Mouse (Mus musculus) liver, embryonic 15.5 days (tissue): Measurements from ENCODE around the gene Ddx41. TPM values are rescaled to one million over a fixed set of nuclear protein-coding genes. Genes with fewer than 3 reads are reported as not detected.

Source experiments
- ATAC-seq: fragments of 200-750 bp; cut with Nextera tagmentation; 2 replicates; pipeline ENCODE4 v1.8.0; 2017; ENCODE audit warnings: moderate number of reproducible peaks, mild to moderate bottlenecking, moderate library complexity; ENCODE audit not compliant: insufficient read depth
- H3K27ac ChIP-seq: fragments of 300-500 bp; sonication (generic); replicated peaks from 2 replicates; pipeline ENCODE4 v1.5.1; 2015; ENCODE audit warnings: mild to moderate bottlenecking, inconsistent platforms
- H3K27me3 ChIP-seq: fragments of 300-500 bp; sonication (generic); 2 replicates; pipeline ENCODE4 v1.6.1; 2015; ENCODE audit warnings: mild to moderate bottlenecking, inconsistent platforms
- H3K36me3 ChIP-seq: fragments of 300-500 bp; sonication (generic); replicated peaks from 2 replicates; pipeline ENCODE4 v1.6.1; 2015; ENCODE audit warnings: moderate library complexity, mild to moderate bottlenecking, inconsistent platforms
- H3K4me1 ChIP-seq: fragments of 300-500 bp; sonication (generic); replicated peaks from 2 replicates; pipeline ENCODE4 v1.6.1; 2015; ENCODE audit warnings: inconsistent platforms
- H3K4me2 ChIP-seq: fragments of 300-500 bp; sonication (generic); 2 replicates; pipeline ENCODE4 v1.6.1; 2015; ENCODE audit warnings: moderate library complexity, mild to moderate bottlenecking, inconsistent platforms
- H3K4me3 ChIP-seq: fragments of 300-500 bp; sonication (generic); replicated peaks from 2 replicates; pipeline ENCODE4 v1.5.1; 2015; ENCODE audit warnings: mild to moderate bottlenecking, inconsistent platforms
- H3K9ac ChIP-seq: fragments of 300-500 bp; sonication (generic); 2 replicates; pipeline ENCODE4 v1.6.1; 2015; ENCODE audit warnings: moderate library complexity, mild to moderate bottlenecking, inconsistent platforms
- H3K9me3 ChIP-seq: fragments of 300-500 bp; sonication (generic); replicated peaks from 2 replicates; pipeline ENCODE4 v1.6.1; 2016; ENCODE audit warnings: inconsistent platforms
- WGBS: fragments of 180-500 bp; shearing (Covaris S2); methylation state at CpG from one replicate; pipeline ENCODE4 v1.1.7; 2015; ENCODE audit warnings: mixed read lengths; ENCODE audit not compliant: insufficient replicate concordance; 5-methylcytosine and 5-hydroxymethylcytosine counted together
- polyA plus RNA-seq: library from polyadenylated mRNA; unstranded; fragments of >200 nt; fragmentation: Nextera tagmentation; extraction: Ambion mirVana; gene quantifications from 2 replicates; pipeline ENCODE4 v1.2.1, GENCODE M21; 2015

Gene Ddx41
- polyA plus RNA-seq, 1 experiment from 2014 or later: 23.6 TPM

DNA sequence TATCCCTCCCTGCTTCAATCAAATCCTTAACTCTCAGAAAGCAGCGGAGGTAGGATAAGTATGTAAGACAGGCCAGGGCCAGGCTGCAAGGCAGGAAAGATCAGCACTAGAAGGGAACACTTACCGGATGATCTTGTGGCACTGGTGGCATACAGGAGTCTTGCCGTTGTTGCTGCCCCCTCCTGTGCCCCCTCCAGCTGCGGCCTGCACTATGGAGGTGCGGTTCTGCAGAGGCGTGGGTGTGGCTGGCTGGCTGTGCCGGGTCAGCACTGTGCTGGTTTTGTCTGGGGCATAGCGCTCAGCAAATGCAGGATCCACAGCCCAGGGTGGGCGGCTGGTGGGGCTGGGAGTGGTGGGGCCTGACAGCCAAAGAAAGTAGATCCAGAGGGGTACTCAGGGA is 30.6 kb downstream of the Ddx41 start:
- no peaks in the 10 kb centered on the region for H3K9me3 ChIP-seq
- ATAC-seq: no peak
- H3K27me3 ChIP-seq: no peaks in the 10 kb centered on the region
- H3K4me1 ChIP-seq: peaks cover 13% of the 10 kb centered on the region
- no peak overlapping the region for H3K27ac ChIP-seq
- H3K36me3 ChIP-seq: peaks cover 69% of the 10 kb centered on the region
- no peak overlapping the region for H3K4me3 ChIP-seq
- H3K4me2 ChIP-seq: no peak overlapping the region
- no peak overlapping the region for H3K9ac ChIP-seq
- WGBS: 79% methylated on average over 9 of the region's 9 CpGs

DNA sequence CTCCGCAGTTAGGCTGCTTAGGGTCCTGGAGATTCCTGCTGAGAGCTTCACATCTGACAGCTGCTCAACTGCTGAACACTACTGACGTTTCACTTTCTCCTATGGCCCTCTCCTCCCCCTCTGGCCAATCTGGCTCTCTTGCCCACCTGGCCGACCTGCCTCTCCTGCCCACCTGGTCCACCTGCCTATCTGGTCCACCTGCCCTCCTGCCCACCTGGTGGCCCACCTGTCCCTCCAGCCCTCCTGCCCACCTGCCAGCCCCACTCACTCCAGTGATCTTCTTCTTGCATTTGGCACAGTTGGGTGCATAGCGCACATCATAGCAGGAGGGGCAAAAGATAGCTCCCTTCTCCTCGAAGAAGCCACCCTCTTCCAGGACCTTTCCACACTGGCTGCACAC is 32.1 kb downstream of the Ddx41 start:
- H3K4me3 ChIP-seq: no peak overlapping the region
- H3K4me1 ChIP-seq: 0 out of 2 replicates have a peak, but pooled peaks cover 2% of the 10 kb centered on the region
- 72% methylated on average over 5 of the region's 5 CpGs for WGBS
- no peaks in the 10 kb centered on the region for H3K27me3 ChIP-seq
- no peak overlapping the region for H3K9ac ChIP-seq
- H3K9me3 ChIP-seq: no peaks in the 10 kb centered on the region
- H3K27ac ChIP-seq: no peak overlapping the region
- peaks cover 66% of the 10 kb centered on the region for H3K36me3 ChIP-seq
- no peak for ATAC-seq
- no peak overlapping the region for H3K4me2 ChIP-seq

DNA sequence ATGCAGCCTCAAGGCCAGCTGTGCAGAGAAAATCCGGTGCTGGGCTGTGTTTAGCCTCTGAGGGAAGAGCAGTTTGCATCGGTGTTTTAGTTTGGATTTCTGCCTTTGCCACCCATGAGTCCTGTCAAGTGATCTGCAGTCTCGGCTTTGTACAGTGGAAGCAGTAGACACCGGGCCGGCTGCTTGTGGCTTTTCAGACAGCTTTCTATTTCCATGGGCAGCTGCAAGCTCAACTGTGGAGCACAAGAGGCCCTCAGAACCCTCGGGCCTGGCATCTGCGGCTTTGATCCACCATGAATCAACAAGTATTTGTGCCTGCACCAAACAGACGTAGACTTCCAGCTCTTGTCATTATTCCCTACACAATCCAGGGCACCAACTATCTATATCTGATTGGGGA is 34.1 kb downstream of the Ddx41 start:
- no peak for ATAC-seq
- Histone ChIP-seq H3K4me1 (no peaks in the 10 kb centered on the region), H3K36me3 (peaks cover 55% of the 10 kb centered on the region), H3K4me2 (no peak overlapping the region), H3K27me3 (no peaks in the 10 kb centered on the region), H3K4me3 (no peak overlapping the region), H3K9ac (no peak overlapping the region), H3K27ac (no peak overlapping the region), H3K9me3 (no peaks in the 10 kb centered on the region)
- WGBS: 78% methylated on average over 8 of the region's 8 CpGs

DNA sequence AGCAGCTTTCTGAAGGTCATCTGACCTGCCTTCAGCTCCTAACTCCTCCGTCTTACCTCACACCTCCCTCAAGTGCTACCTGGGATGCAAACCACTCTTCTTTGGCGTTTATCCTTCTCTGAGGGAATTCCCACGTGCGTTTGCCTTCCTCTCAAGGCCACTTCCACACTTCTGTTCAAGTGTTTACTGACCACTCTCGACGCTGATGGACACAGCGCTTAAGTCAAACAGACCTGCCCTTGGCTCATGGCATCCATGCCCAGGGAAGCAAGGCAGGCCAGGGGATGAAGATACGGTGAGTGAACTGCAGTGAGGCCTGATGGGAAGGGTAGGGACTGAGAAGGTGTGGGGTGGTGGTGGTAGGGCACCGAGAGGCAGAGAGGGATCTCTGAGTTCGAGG is 35.9 kb downstream of the Ddx41 start:
- WGBS: 67% methylated on average over 10 of the region's 10 CpGs
- H3K4me1 ChIP-seq: no peaks in the 10 kb centered on the region
- no peak overlapping the region for H3K9ac ChIP-seq

DNA sequence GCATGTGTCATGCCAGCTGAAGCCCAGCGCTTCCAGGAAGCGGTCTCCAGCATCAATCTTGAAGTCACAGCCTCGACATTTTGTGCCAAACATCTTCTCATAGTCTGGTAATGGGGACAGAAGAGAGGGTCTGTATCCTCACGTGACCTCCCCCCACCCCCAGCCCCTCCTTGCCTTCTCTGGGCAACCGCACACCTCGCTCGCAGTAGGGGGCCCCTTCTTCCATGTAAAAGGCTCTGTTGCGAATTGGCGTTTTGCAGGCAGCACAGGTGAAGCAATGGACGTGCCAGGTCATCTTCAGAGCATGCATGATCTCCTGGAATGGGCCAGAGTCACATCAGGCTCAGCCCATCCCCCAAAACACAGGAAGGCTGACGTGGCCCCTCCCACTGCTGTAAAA is 37.6 kb downstream of the Ddx41 start:
- Histone ChIP-seq H3K27ac (no peak overlapping the region), H3K27me3 (peaks cover 20% of the 10 kb centered on the region), H3K4me3 (no peak overlapping the region), H3K9me3 (no peaks in the 10 kb centered on the region), H3K4me2 (no peak overlapping the region), H3K4me1 (peaks cover 4% of the 10 kb centered on the region; the same call in 1 of the 2 replicates), H3K36me3 (peaks cover 23% of the 10 kb centered on the region), H3K9ac (no peak overlapping the region)
- ATAC-seq: no peak
- 63% methylated on average over 11 of the region's 11 CpGs for WGBS

More for the DNA sequence above, 35.9 kb downstream of the Ddx41 start:
- H3K9me3 ChIP-seq: no peaks in the 10 kb centered on the region
- peaks cover 4% of the 10 kb centered on the region; the same call in 1 of the 2 replicates for H3K27me3 ChIP-seq
- H3K4me2 ChIP-seq: no peak overlapping the region
- no peak overlapping the region for H3K4me3 ChIP-seq
- peaks cover 37% of the 10 kb centered on the region for H3K36me3 ChIP-seq
- no peak overlapping the region for H3K27ac ChIP-seq
- no peak for ATAC-seq

DNA sequence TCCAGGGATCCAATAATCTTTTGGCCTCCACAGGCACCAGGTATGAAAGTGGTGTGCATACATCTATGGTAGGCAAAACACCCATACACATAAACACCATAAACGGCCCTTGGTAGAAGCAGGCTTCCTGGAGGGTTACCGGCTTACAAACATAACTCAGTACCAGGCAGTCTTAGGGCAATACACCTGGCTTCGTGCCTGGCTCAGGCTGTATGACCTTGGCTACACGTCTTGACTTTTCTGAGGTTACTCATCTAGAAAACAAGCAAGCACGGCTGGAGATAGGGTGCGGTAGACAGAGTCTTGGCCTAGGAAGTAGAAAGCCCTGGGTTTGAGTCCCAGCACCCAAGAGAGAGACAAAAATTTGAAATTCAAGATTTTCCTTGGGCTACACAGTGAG is 39.8 kb downstream of the Ddx41 start:
- peaks cover 39% of the 10 kb centered on the region for H3K27me3 ChIP-seq
- no peak overlapping the region for H3K4me2 ChIP-seq
- ATAC-seq: no peak
- WGBS: 67% methylated on average over 6 of the region's 6 CpGs
- H3K4me3 ChIP-seq: no peak overlapping the region
- no peaks in the 10 kb centered on the region for H3K9me3 ChIP-seq
- no peak overlapping the region for H3K27ac ChIP-seq
- peaks cover 5% of the 10 kb centered on the region; the same call in 1 of the 2 replicates for H3K36me3 ChIP-seq
- no peak overlapping the region for H3K9ac ChIP-seq
- H3K4me1 ChIP-seq: peaks cover 4% of the 10 kb centered on the region; the same call in 1 of the 2 replicates

DNA sequence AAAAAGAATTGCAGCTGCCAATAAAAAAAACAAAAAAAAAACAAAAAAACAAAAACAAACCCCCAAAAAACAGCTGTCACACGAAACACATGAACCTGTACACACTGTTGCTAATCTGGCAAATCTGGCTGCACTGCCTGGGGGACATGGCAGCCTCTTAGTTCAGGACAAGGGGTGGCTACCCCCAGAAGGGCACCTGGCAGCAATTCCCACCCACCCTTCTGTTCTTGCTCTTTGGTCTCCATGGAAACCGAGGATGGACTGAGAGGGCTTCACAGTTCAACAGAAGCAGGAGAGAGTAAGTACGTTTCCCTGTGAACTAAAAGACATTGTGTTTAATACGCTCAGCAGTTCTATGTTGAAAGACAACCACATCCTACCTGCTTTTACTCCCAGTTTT is 40.8 kb downstream of the Ddx41 start:
- ATAC-seq: no peak
- no peak overlapping the region for H3K4me2 ChIP-seq
- peaks cover 49% of the 10 kb centered on the region for H3K27me3 ChIP-seq
- no peak overlapping the region for H3K27ac ChIP-seq
- 57% methylated on average over 4 of the region's 4 CpGs for WGBS
- H3K4me3 ChIP-seq: no peak overlapping the region
- no peaks in the 10 kb centered on the region for H3K9me3 ChIP-seq
- no peak overlapping the region for H3K9ac ChIP-seq
- H3K4me1 ChIP-seq: peaks cover 4% of the 10 kb centered on the region; the same call in 1 of the 2 replicates
- peaks cover 5% of the 10 kb centered on the region; the same call in 1 of the 2 replicates for H3K36me3 ChIP-seq

DNA sequence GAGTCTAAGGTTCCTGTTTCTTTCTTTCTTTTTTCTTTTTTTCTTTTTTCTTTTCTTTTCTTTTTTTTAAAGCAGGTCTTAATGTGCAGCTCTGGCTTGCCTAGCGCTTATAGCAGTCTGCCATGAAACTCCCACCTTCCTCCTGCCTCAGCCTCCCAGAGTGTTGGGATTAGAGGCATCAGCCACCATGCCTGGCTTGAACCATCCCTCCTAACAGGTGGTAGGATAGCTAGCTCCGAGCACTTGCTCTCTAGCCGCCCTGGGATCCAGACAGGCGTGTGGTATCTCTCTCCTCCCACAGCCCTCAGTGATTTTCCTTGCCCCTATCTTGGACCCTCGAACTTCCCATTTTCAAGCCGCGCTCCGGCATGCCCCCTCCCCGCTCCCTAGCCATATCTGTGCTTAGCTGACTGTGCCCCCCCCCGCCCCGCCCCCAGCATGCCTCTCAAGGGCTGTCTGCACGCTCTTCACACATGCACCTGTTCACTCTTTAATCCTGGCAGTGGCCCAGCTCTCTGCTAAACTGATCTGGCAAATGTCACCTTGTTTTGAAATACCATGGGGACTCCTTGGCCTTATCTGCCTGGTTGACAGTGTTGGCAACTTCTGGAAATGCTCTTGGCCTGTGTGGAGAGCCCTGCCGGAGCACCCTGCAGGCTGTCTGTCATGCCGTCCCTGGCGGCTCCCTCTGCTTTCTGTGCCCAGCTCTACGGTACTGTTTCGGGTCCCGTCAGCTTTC is 41.4 kb downstream of the Ddx41 start:
- peaks cover 51% of the 10 kb centered on the region for H3K27me3 ChIP-seq

DNA sequence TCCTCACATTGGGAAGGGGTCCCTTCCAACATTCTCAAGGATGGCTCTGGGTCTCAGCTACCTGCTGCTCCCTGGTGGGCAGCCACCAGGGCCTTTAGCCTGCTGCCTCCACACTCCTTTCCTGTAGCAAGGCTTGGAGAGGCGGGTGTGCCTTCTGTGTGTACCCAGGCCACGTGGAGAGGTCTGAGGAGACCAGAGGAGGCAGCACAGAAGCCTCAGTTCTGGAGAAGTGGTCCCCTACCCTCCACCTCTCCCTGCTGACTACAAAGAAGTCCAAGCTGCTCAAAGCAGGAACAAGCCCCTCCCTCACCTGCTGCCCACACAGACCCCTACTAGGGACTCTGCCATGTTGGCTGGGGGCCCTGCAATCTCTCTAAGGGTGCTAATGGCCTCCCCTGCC is 42.2 kb downstream of the Ddx41 start:
- H3K4me2 ChIP-seq: no peak overlapping the region
- H3K9me3 ChIP-seq: no peaks in the 10 kb centered on the region
- H3K27me3 ChIP-seq: peaks cover 58% of the 10 kb centered on the region
- H3K4me1 ChIP-seq: peaks cover 4% of the 10 kb centered on the region; the same call in 1 of the 2 replicates
- WGBS: 34% methylated on average over 2 of the region's 2 CpGs
- ATAC-seq: no peak
- no peak overlapping the region for H3K9ac ChIP-seq
- peaks cover 5% of the 10 kb centered on the region; the same call in 1 of the 2 replicates for H3K36me3 ChIP-seq
- no peak overlapping the region for H3K4me3 ChIP-seq
- H3K27ac ChIP-seq: no peak overlapping the region

More for the DNA sequence above, 41.4 kb downstream of the Ddx41 start:
- no peak overlapping the region for H3K4me2 ChIP-seq
- no peak overlapping the region for H3K4me3 ChIP-seq
- peak; percentile 15; the same call in 1 of the 2 replicates for ATAC-seq
- WGBS: 13% methylated on average over 18 of the region's 18 CpGs
- peaks cover 5% of the 10 kb centered on the region; the same call in 1 of the 2 replicates for H3K36me3 ChIP-seq
- H3K9ac ChIP-seq: no peak overlapping the region
- H3K9me3 ChIP-seq: no peaks in the 10 kb centered on the region
- peaks cover 4% of the 10 kb centered on the region; the same call in 1 of the 2 replicates for H3K4me1 ChIP-seq
- no peak overlapping the region for H3K27ac ChIP-seq

DNA sequence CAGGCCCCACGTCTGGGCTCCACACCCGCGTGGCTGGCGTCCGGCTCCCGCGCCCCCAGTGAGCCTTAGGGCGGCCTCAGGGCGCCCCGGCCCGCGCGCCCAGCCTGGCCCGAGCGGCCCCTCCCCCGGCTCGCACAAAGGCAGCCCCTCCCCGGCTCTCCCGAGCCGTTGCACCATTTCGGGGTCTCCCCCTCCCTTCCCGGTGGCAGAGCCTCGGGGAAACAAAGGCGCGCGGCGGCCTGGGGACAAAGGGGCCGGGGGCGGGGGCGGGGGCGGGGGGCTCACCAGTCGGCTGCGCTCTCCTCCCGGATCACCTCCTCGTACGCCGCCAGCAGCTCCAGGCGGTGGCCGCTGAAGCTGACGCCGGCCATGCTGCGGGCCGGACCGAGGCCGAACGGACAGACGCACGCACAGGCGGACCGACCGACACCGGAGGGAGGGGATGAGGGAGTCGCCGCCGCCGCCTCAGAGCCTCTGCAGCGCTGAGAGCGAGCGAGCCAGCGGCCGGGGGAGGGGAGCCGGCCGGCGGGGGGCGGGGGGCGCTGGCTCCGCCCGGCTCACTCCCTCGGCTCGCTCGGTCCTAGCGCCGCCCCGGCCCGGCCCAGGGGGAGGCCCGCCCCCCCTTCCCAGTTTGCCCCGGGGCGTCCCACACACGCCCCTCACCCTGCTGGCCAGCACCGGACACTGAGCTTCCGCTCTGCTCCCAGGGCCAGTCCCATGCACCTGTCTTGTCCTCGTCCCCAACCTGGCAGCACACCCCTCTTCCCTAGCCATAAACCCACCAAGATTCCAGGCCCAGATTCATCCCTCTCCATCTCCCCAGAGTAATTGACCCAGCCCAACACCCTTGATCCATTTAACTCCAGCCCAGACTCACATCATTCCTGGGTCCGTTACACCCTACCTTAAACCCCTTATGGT is 48.6 kb downstream of the Ddx41 start, which contains the start of gene Dbn1:
Gene Dbn1 (minus strand): TSS at position 534 of the 921 bp plus-strand sequence.
- WGBS: 2% methylated on average over 81 of the region's 83 CpGs

More for the DNA sequence above, 48.6 kb downstream of the Ddx41 start, which contains the start of gene Dbn1:
- Histone ChIP-seq H3K9ac (peak within 1 kb of the TSS; percentile 37; the same call in 1 of the 2 replicates), H3K27ac (no peak within 1 kb of the TSS), H3K9me3 (no peaks in the 10 kb centered on the region), H3K4me1 (peaks cover 15% of the 10 kb centered on the region), H3K4me2 (peak within 1 kb of the TSS; percentile 71), H3K36me3 (no peaks in the 10 kb centered on the region), H3K4me3 (peak within 1 kb of the TSS; percentile 56), H3K27me3 (peaks cover 96% of the 10 kb centered on the region)
- peak; percentile 38; the same call in 1 of the 2 replicates for ATAC-seq
